Mouse (Mus musculus) megakaryocyte, embryonic 14.5 days (primary cell): ENCODE measurements around the gene Ptprm. TPM values are rescaled to one million over a fixed set of nuclear protein-coding genes. Genes with fewer than 3 reads are reported as not detected.

Experiments used
- H3K27me3 ChIP-seq: replicated peaks from 2 replicates; pipeline ENCODE3; 2012; ENCODE audit warnings: inconsistent platforms
- H3K36me3 ChIP-seq: replicated peaks from 2 replicates; pipeline ENCODE3; 2012; ENCODE audit warnings: low read length, inconsistent platforms, mixed read lengths
- H3K4me1 ChIP-seq: 2 replicates; pipeline ENCODE4 v1.6.1; 2012; ENCODE audit warnings: inconsistent platforms
- H3K4me3 ChIP-seq: replicated peaks from 2 replicates; pipeline ENCODE3; 2012; ENCODE audit warnings: moderate library complexity, mild to moderate bottlenecking, inconsistent platforms
- H3K9me3 ChIP-seq: 2 replicates; pipeline ENCODE4 v1.6.1; 2012; ENCODE audit warnings: inconsistent platforms
- FLI1 ChIP-seq: IDR thresholded peaks from 2 replicates; pipeline ENCODE4 v1.6.1; 2012; ENCODE audit warnings: low read length, inconsistent platforms, mixed read lengths
- GATA1 ChIP-seq: IDR thresholded peaks from 3 replicates; pipeline ENCODE4 v1.6.1; 2012; ENCODE audit warnings: mixed read lengths, low read length, inconsistent platforms, borderline replicate concordance
- polyA plus RNA-seq: library from polyadenylated mRNA; stranded (reverse); fragments of >175 nt; gene quantifications from 2 replicates; pipeline ENCODE4 v1.2.3, GENCODE M21; 2012; ENCODE audit warnings: low replicate concordance; ENCODE audit not compliant: insufficient read depth

Ptprm gene
- polyA plus RNA-seq, result not detected in 2 replicates

GRCm38 (mm10) chr17:67354451-67355011 is at the start of gene Ptprm:
Ptprm (minus strand) TSS chr17:67354457.
- peak within 1 kb of the TSS; percentile 85 for H3K4me3 ChIP-seq
- peaks cover 16% of the 10 kb centered on the region for H3K4me1 ChIP-seq
- peaks cover 22% of the 10 kb centered on the region for H3K9me3 ChIP-seq
- no peak for TF ChIP-seq GATA1
- no peak for TF ChIP-seq FLI1
- no peaks in the 10 kb centered on the region for H3K36me3 ChIP-seq
- H3K27me3 ChIP-seq, result peaks cover 45% of the 10 kb centered on the region

DNA sequence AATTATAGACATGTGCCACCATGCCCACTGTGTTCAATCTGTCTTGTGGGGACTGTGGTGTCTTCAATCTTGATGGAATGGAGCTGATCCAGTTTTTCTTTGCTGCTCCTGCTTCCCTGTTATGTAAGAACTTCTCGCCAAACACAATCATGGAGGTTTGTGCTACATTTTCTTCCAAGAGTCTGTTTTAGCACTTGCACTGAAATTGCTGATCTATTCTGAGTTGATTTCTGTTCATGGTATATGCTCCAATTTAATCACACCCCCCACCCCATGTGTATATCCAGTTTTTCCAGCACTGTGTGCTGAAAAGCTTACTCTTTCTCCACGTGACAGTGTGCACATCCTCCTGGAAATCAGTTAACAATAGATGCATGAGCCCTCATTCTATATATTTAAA is 41.9 kb upstream of the Ptprm start:
- Histone ChIP-seq H3K4me3 (no peak overlapping the region), H3K4me1 (no peaks in the 10 kb centered on the region), H3K9me3 (peaks cover 25% of the 10 kb centered on the region), H3K27me3 (no peaks in the 10 kb centered on the region), H3K36me3 (no peaks in the 10 kb centered on the region)
- TF ChIP-seq FLI1 (no peak), GATA1 (no peak)

- Histone ChIP-seq H3K27me3 (no peaks in the 10 kb centered on the region), H3K4me3 (no peak overlapping the region), H3K9me3 (peaks cover 20% of the 10 kb centered on the region), H3K4me1 (no peaks in the 10 kb centered on the region), H3K36me3 (no peaks in the 10 kb centered on the region)
- TF ChIP-seq GATA1 (no peak), FLI1 (no peak)
Measured at GRCm38 (mm10) chr17:67390851-67391250, 36.6 kb upstream of the Ptprm start.

GRCm38 (mm10) chr17:67388171-67388570 is 33.9 kb upstream of the Ptprm start:
- TF ChIP-seq FLI1, result no peak
- TF ChIP-seq GATA1, result no peak
- Histone ChIP-seq H3K9me3 (peaks cover 16% of the 10 kb centered on the region), H3K36me3 (no peaks in the 10 kb centered on the region), H3K4me1 (no peaks in the 10 kb centered on the region), H3K27me3 (no peaks in the 10 kb centered on the region), H3K4me3 (no peak overlapping the region)

GRCm38 (mm10) chr17:67385286-67385685 is 31.0 kb upstream of the Ptprm start:
- no peaks in the 10 kb centered on the region for H3K36me3 ChIP-seq
- no peak for TF ChIP-seq FLI1
- TF ChIP-seq GATA1, result no peak
- H3K27me3 ChIP-seq, result no peaks in the 10 kb centered on the region
- no peak overlapping the region for H3K4me3 ChIP-seq
- H3K4me1 ChIP-seq, result no peaks in the 10 kb centered on the region
- H3K9me3 ChIP-seq, result 0 out of 2 replicates have a peak, but pooled peaks cover 5% of the 10 kb centered on the region

- Histone ChIP-seq H3K4me3 (no peak overlapping the region), H3K27me3 (no peaks in the 10 kb centered on the region), H3K4me1 (no peaks in the 10 kb centered on the region), H3K36me3 (no peaks in the 10 kb centered on the region), H3K9me3 (0 out of 2 replicates have a peak, but pooled peaks cover 3% of the 10 kb centered on the region)
- no peak for TF ChIP-seq GATA1
- TF ChIP-seq FLI1, result no peak
Measured at GRCm38 (mm10) chr17:67383635-67384034, 29.4 kb upstream of the Ptprm start.

- no peak overlapping the region for H3K4me3 ChIP-seq
- H3K27me3 ChIP-seq, result no peaks in the 10 kb centered on the region
- H3K9me3 ChIP-seq, result 0 out of 2 replicates have a peak, but pooled peaks cover 3% of the 10 kb centered on the region
- no peaks in the 10 kb centered on the region for H3K4me1 ChIP-seq
- no peaks in the 10 kb centered on the region for H3K36me3 ChIP-seq
- TF ChIP-seq FLI1, result no peak
- TF ChIP-seq GATA1, result no peak
Measured at GRCm38 (mm10) chr17:67381618-67382017, 27.4 kb upstream of the Ptprm start.

GRCm38 (mm10) chr17:67367866-67368265 is 13.6 kb upstream of the Ptprm start:
- H3K9me3 ChIP-seq, result peaks cover 39% of the 10 kb centered on the region

DNA sequence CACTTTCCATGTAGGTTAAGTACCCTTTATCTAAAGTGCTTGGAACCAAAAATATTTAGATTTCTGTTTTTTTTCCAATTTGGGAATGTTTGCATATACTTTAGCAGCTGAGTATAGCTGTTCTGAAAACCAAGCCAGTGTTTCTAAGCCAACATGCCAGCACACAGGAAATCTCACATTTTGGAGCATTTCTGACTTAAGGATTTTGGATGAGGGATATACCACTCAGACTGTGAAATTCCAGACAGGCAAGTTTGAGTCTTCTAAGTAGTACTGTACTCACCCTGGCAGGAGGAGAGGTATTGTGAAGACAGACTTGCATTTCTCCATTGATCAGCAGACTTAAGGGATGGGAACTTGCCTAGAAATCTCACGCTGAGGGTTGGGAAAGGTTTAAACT is 10.2 kb upstream of the Ptprm start:
- Histone ChIP-seq H3K4me3 (no peak overlapping the region), H3K4me1 (no peaks in the 10 kb centered on the region), H3K9me3 (peaks cover 48% of the 10 kb centered on the region), H3K36me3 (no peaks in the 10 kb centered on the region), H3K27me3 (no peaks in the 10 kb centered on the region)
- no peak for TF ChIP-seq FLI1
- TF ChIP-seq GATA1, result no peak

More at GRCm38 (mm10) chr17:67367866-67368265, 13.6 kb upstream of the Ptprm start:
- Histone ChIP-seq H3K4me1 (no peaks in the 10 kb centered on the region), H3K4me3 (no peak overlapping the region), H3K27me3 (no peaks in the 10 kb centered on the region), H3K36me3 (no peaks in the 10 kb centered on the region)
- no peak for TF ChIP-seq GATA1
- no peak for TF ChIP-seq FLI1

DNA sequence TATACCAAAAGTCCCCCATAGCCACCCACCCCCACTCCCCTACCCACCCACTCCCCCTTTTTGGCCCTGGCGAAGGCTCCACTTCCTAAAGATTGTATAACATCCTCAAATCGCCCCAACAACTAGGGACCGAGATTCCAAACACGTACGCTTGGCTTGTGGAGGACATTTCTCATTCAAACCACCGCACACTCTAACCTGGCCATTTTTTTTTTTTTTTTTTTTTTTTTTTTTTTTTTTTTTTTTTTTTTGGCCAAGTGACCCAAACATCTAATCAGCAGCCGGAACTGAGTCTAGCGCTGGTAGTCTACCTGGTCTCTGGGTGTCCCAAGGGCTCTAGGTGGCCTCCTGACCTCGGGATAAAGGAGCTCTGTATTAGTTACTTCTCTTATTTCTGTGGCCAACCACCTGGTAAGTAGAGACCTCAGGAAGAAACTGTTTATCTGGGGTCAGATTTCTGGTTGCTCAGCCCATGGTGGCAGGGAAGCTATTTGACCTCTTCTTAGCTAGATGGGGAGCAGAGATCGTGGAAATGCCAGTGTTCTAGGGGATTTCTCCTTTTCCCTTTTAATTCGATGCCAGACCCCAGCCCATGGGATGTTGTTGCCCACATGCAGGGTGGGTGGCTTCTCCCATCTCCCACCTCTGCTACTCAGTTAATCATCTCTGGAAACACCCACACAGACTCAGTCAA is 9.3 kb upstream of the Ptprm start:
- H3K36me3 ChIP-seq, result no peaks in the 10 kb centered on the region
- H3K4me3 ChIP-seq, result no peak overlapping the region
- TF ChIP-seq FLI1 (no peak), GATA1 (no peak)
- H3K9me3 ChIP-seq, result peaks cover 53% of the 10 kb centered on the region
- no peaks in the 10 kb centered on the region for H3K27me3 ChIP-seq
- H3K4me1 ChIP-seq, result no peaks in the 10 kb centered on the region
